Mouse (Mus musculus): ENCODE measurements around the gene Gm20604.

The Gm20604 gene
- long read RNA-seq, experiment 1, transcript Gm20604-201 (2 exons, 2,795 nt), result major isoform, 17 of 18 reads
- long read RNA-seq, experiment 1, partial matches to known transcripts, result 1 of 18 reads
- long read RNA-seq, experiment 1, other reads (novel, unspliced or antisense), result 0 of 18 reads
- long read RNA-seq, experiment 2, transcript Gm20604-201 (2 exons, 2,795 nt), result major isoform, 5 of 7 reads
- long read RNA-seq, experiment 2, partial matches to known transcripts, result 0 of 7 reads
- long read RNA-seq, experiment 2, other reads (novel, unspliced or antisense), result 2 of 7 reads

GRCm38 (mm10) chr12:102758403-102758756 is at the start of gene Gm20604:
TSS of gene Gm20604 (minus strand) at chr12:102758672.
- intact Hi-C loops (cut with DNase I), result loop anchor here (5.0 kb wide), 1 partner anchor 119 kb away; the partner anchor contains the start of gene Btbd7

GRCm38 (mm10) chr12:102799528-102799927 is 41.1 kb upstream of the Gm20604 start:
- intact Hi-C loops (cut with DNase I), result no loop called here

GRCm38 (mm10) chr12:102787927-102788326 is 29.5 kb upstream of the Gm20604 start:
- intact Hi-C loops (cut with DNase I), result no loop called here

GRCm38 (mm10) chr12:102785593-102785985 is 27.1 kb upstream of the Gm20604 start:
- intact Hi-C loops (cut with DNase I), result no loop called here

GRCm38 (mm10) chr12:102784899-102785592 is 26.6 kb upstream of the Gm20604 start:
- intact Hi-C loops (cut with DNase I), result no loop called here

GRCm38 (mm10) chr12:102782841-102783240 is 24.4 kb upstream of the Gm20604 start:
- intact Hi-C loops (cut with DNase I), result no loop called here

- intact Hi-C loops (cut with DNase I), result no loop called here
Observed at GRCm38 (mm10) chr12:102779452-102779851, 21.0 kb upstream of the Gm20604 start.

- intact Hi-C loops (cut with DNase I), result no loop called here
Observed at GRCm38 (mm10) chr12:102778151-102778550, 19.7 kb upstream of the Gm20604 start.

GRCm38 (mm10) chr12:102776035-102776434 is 17.6 kb upstream of the Gm20604 start:
- intact Hi-C loops (cut with DNase I), result no loop called here

GRCm38 (mm10) chr12:102772676-102773075 is 14.2 kb upstream of the Gm20604 start:
- intact Hi-C loops (cut with DNase I), result no loop called here

- intact Hi-C loops (cut with DNase I), result no loop called here
Observed at GRCm38 (mm10) chr12:102771601-102772000, 13.1 kb upstream of the Gm20604 start.

- intact Hi-C loops (cut with DNase I), result no loop called here
Observed at GRCm38 (mm10) chr12:102769000-102769399, 10.5 kb upstream of the Gm20604 start.

GRCm38 (mm10) chr12:102763696-102764095 is 5.2 kb upstream of the Gm20604 start:
- intact Hi-C loops (cut with DNase I), result no loop called here

- intact Hi-C loops (cut with DNase I), result no loop called here
Observed at GRCm38 (mm10) chr12:102761668-102762067, 3.2 kb upstream of the Gm20604 start.

- intact Hi-C loops (cut with DNase I), result loop anchor here (5.0 kb wide), 1 partner anchor 118 kb away; the partner anchor contains the start of gene Btbd7
Observed at GRCm38 (mm10) chr12:102758936-102759335, 464 bp upstream of the Gm20604 start.

GRCm38 (mm10) chr12:102757689-102758402 is 626 bp downstream of the Gm20604 start, which contains the start of the genes Gm28051, Gon7 and Ubr7:
TSS of gene Gm28051 (minus strand) at chr12:102757765.
TSS of gene Gon7 (minus strand) at chr12:102757803.
TSS of gene Ubr7 (plus strand) at chr12:102757967.
- intact Hi-C loops (cut with DNase I), result loop anchor here (2.0 to 5.0 kb wide), 2 partner anchors 17 to 119 kb away; partner anchors contain the start of gene Btbd7

- intact Hi-C loops (cut with DNase I), result loop anchor here (2.0 to 5.0 kb wide), 2 partner anchors 16 to 120 kb away; partner anchors contain the start of gene Btbd7
Observed at GRCm38 (mm10) chr12:102757055-102757688, 1.3 kb downstream of the Gm20604 start.

- intact Hi-C loops (cut with DNase I), result loop anchor here (2.0 to 5.0 kb wide), 2 partner anchors 16 to 121 kb away; partner anchors contain the start of gene Btbd7
Observed at GRCm38 (mm10) chr12:102756304-102756703, 2.2 kb downstream of the Gm20604 start.

GRCm38 (mm10) chr12:102748256-102748655 is 10.2 kb downstream of the Gm20604 start:
- intact Hi-C loops (cut with DNase I), result loop anchor here (10.0 kb wide), 1 partner anchor 317 kb away; no protein-coding TSS in a partner anchor

GRCm38 (mm10) chr12:102744839-102745238 is 13.6 kb downstream of the Gm20604 start:
- intact Hi-C loops (cut with DNase I), result loop anchor here (10.0 kb wide), 1 partner anchor 320 kb away; no protein-coding TSS in a partner anchor
